Mouse (Mus musculus) layer of hippocampus, postnatal 10 days (tissue): ENCODE measurements around the gene Cox19. TPM values are rescaled to one million over a fixed set of nuclear protein-coding genes. Genes with fewer than 3 reads are reported as not detected.

Source experiments
- DNase-seq, 2 experiments: peaks; one replicate each; pipeline ENCODE4 v3.0.0; 2021; ENCODE audit warnings: low spot score in 2 of 2
- microRNA-seq, 2 experiments: library from miRNA; unstranded; fragments of <30 nt; microRNA quantifications; one replicate each; pipeline ENCODE4 v1.2.0; 2021
- total RNA-seq, 2 experiments: library from RNA; stranded (reverse); gene quantifications; 2 replicates each; pipeline ENCODE4 v1.2.3; 2021

The Cox19 gene
- total RNA-seq, 2 experiments from 2014 or later, result 74.9 to 79.5 TPM

- DNase-seq, result no peak
These were observed 53.5 kb downstream of the Cox19 start for GRCm38 (mm10) chr5:139297745-139298144.

GRCm38 (mm10) chr5:139297092-139297491 is 54.1 kb downstream of the Cox19 start:
- DNase-seq, result no peak

- no peak for DNase-seq
These were observed 57.1 kb downstream of the Cox19 start for GRCm38 (mm10) chr5:139294089-139294488.

- DNase-seq, result no peak
These were observed 59.2 kb downstream of the Cox19 start for GRCm38 (mm10) chr5:139291811-139292560.

- no peak for DNase-seq
These were observed 60.6 kb downstream of the Cox19 start for GRCm38 (mm10) chr5:139290467-139291259.

GRCm38 (mm10) chr5:139288591-139288990 is 62.6 kb downstream of the Cox19 start:
- DNase-seq, result no peak

- no peak for DNase-seq
These were observed 63.4 kb downstream of the Cox19 start for GRCm38 (mm10) chr5:139287787-139288186.

GRCm38 (mm10) chr5:139287099-139287498 is 64.1 kb downstream of the Cox19 start:
- DNase-seq, result no peak

Small RNA genes lying within 50 kb of the gene (microRNA-seq; reads per million reads assigned to microRNA genes)
- gene Mir339, result 585 to 726 reads per million in 2 experiments

Other genes starting within 250 kb of the Cox19 start
- gene Prkar1b, start 201.4 kb downstream of the Cox19 start, total RNA-seq, result 100 to 1,000 TPM; 404 to 409 TPM
- gene Dnaaf5, start 201.2 kb downstream of the Cox19 start, total RNA-seq, result 10 to 100 TPM in 1 of 2 experiments, 1 to 10 TPM in 1; 7.3 to 11.4 TPM
- gene Sun1, start 150.8 kb downstream of the Cox19 start, total RNA-seq, result 10 to 100 TPM; 66.0 to 77.0 TPM
- 10 to 100 TPM; 51.7 to 60.2 TPM for gene Get4, start 99.1 kb downstream of the Cox19 start, total RNA-seq
- 100 to 1,000 TPM; 255 to 270 TPM for gene Adap1, start 25.8 kb downstream of the Cox19 start, total RNA-seq
- not detected for gene Cyp2w1, start 1.2 kb upstream of the Cox19 start, total RNA-seq
- 1 to 10 TPM; 6.8 to 7.8 TPM for gene Gpr146, start 26.3 kb upstream of the Cox19 start, total RNA-seq
- under 1 TPM; 0.22 to 0.32 TPM for gene C130050O18Rik, start 53.9 kb upstream of the Cox19 start, total RNA-seq
- gene Gper1, start 71.7 kb upstream of the Cox19 start, total RNA-seq, result 1 to 10 TPM; 3.7 to 3.8 TPM
- 10 to 100 TPM; 19.3 to 21.0 TPM for gene 3110082I17Rik, start 109.1 kb upstream of the Cox19 start, total RNA-seq
- 10 to 100 TPM; 78.9 to 81.7 TPM for gene Zfand2a, start 133.1 kb upstream of the Cox19 start, total RNA-seq
- gene Uncx, start 192.1 kb upstream of the Cox19 start, total RNA-seq, result under 1 TPM in 1 of 2 experiments, not detected in 1; 0.13 TPM